Mouse (Mus musculus) erythroblast, embryonic 14.5 days (primary cell): ENCODE measurements at regions not wholly inside any gene's neighbourhood (a gene's known extent, or its start where the extent isn't known, plus 50 kb on each side); places are given as distances from the start of the nearest gene placed in this dataset.

Experiments
- GATA1 ChIP-seq: IDR thresholded peaks from 2 replicates; pipeline ENCODE4 v1.6.1; 2012; ENCODE audit warnings: low read length, inconsistent platforms, mixed read lengths
- TAL1 ChIP-seq: IDR thresholded peaks from 3 replicates; pipeline ENCODE4 v1.6.1; 2012; ENCODE audit warnings: low read length, inconsistent platforms, mixed read lengths

DNA sequence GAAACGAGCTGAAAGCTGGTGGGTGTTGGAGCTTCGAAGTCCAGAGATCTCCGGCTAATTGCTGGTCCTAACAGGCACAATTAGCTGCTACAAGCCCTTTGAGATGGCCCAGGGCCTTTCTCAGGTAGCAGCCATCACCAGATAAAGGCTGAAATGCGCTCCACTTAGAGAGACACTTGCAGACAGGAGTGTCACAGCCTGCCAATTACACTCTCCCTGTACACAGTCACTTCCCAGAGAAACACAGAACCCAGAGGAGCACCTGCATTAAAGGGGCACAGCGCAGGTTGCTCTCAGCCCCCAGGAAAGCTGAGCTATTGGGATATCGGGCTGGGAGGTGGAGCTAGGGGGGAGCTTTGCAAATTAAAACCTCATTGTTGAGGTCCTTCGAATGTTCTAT is 380.2 kb downstream of the Tshz3 start:
- no peak for TF ChIP-seq GATA1
- TF ChIP-seq TAL1: no peak
